Mouse (Mus musculus) liver, embryonic 14.5 days (tissue): ENCODE measurements at regions not wholly inside any gene's neighbourhood (a gene's known extent, or its start where the extent isn't known, plus 50 kb on each side); places are given as distances from the start of the nearest gene placed in this dataset.

ENCODE experiments used
- ATAC-seq: fragments of 200-750 bp; cut with Nextera tagmentation; 2 replicates; pipeline ENCODE4 v1.8.0; 2017; ENCODE audit warnings: moderate number of reproducible peaks, mild to moderate bottlenecking, moderate library complexity; ENCODE audit not compliant: insufficient read depth
- DNase-seq, 3 experiments: peaks; one replicate each; pipeline ENCODE4 v3.0.0-alpha.2; 2012 to 2013; ENCODE audit warnings: low read depth in 3 of 3, low spot score in 3 of 3
- H3K27ac ChIP-seq: fragments of 300-500 bp; sonication (generic); 2 replicates; pipeline ENCODE4 v1.5.1; 2014; ENCODE audit warnings: moderate library complexity, mild to moderate bottlenecking, control low read depth, inconsistent platforms
- H3K27me3 ChIP-seq: fragments of 300-500 bp; sonication (generic); 2 replicates; pipeline ENCODE4 v1.6.1; 2014; ENCODE audit warnings: mild to moderate bottlenecking, low read length, moderate library complexity; ENCODE audit not compliant: control insufficient read depth, insufficient read depth
- H3K36me3 ChIP-seq: fragments of 300-500 bp; sonication (generic); replicated peaks from 2 replicates; pipeline ENCODE4 v1.6.1; 2014; ENCODE audit warnings: low read depth; ENCODE audit not compliant: control insufficient read depth, insufficient read depth
- H3K4me1 ChIP-seq, 2 experiments: fragments of 200-500 bp in 1 of 2; fragments of 300-500 bp in 1 of 2; sonication (generic) in 1 of 2; replicated peaks; 2 replicates each; pipeline ENCODE4 v1.6.1; 2012 to 2014; ENCODE audit warnings: antibody characterized with exemption in 1 of 2, inconsistent platforms in 1 of 2, low read length in 1 of 2; ENCODE audit not compliant: control insufficient read depth in 2 of 2, insufficient read depth in 2 of 2
- H3K4me2 ChIP-seq: fragments of 300-500 bp; sonication (generic); 2 replicates; pipeline ENCODE4 v1.6.1; 2014; ENCODE audit warnings: low read depth, mild to moderate bottlenecking, control low read depth, moderate library complexity
- H3K4me3 ChIP-seq, 2 experiments: fragments of 200-500 bp in 1 of 2; fragments of 300-500 bp in 1 of 2; sonication (generic) in 1 of 2; 2 replicates each; pipeline ENCODE4 v1.5.1; 2012 to 2014; ENCODE audit warnings: low read depth in 2 of 2, low read length in 2 of 2, mild to moderate bottlenecking in 2 of 2, control low read depth in 1 of 2, inconsistent platforms in 1 of 2, moderate library complexity in 1 of 2; ENCODE audit not compliant: insufficient read depth in 1 of 2
- H3K9ac ChIP-seq: fragments of 300-500 bp; sonication (generic); replicated peaks from 2 replicates; pipeline ENCODE4 v1.6.1; 2014; ENCODE audit warnings: mild to moderate bottlenecking, control low read depth, moderate library complexity
- H3K9me3 ChIP-seq: fragments of 300-500 bp; sonication (generic); 2 replicates; pipeline ENCODE4 v1.6.1; 2016; ENCODE audit warnings: low read length, mixed read lengths; ENCODE audit not compliant: control insufficient read depth
- CTCF ChIP-seq: IDR thresholded peaks from 2 replicates; pipeline ENCODE4 v1.5.1; 2016; ENCODE audit warnings: antibody characterized with exemption, low read depth, control low read depth
- EP300 ChIP-seq: IDR thresholded peaks from 2 replicates; pipeline ENCODE4 v1.6.1; 2016; ENCODE audit warnings: antibody characterized with exemption, low read depth
- WGBS: fragments of 180-500 bp; shearing (Covaris S2); extraction: QIAGEN DNeasy Blood & Tissue Kit; methylation state at CpG from one replicate; pipeline ENCODE4 v1.1.7; 2014; ENCODE audit not compliant: insufficient replicate concordance; 5-methylcytosine and 5-hydroxymethylcytosine counted together

- Histone ChIP-seq H3K9ac (no peak overlapping the region), H3K27me3 (no peaks in the 10 kb centered on the region), H3K9me3 (no peaks in the 10 kb centered on the region), H3K4me3 (no peak overlapping the region), H3K36me3 (no peaks in the 10 kb centered on the region), H3K4me2 (no peak overlapping the region), H3K27ac (no peak overlapping the region), H3K4me1 (no peaks in the 10 kb centered on the region)
- 81% methylated on average over 7 of the region's 7 CpGs for WGBS
- TF ChIP-seq CTCF (no peak), EP300 (no peak)
- ATAC-seq (no peak), DNase-seq (no peak)
Measured at GRCm38 (mm10) chr6:16086952-16087537, 366.6 kb downstream of the Mdfic start.

GRCm38 (mm10) chr6:16098761-16099160 is 378.3 kb downstream of the Mdfic start:
- Histone ChIP-seq H3K27ac (no peak overlapping the region), H3K9ac (no peak overlapping the region), H3K36me3 (no peaks in the 10 kb centered on the region), H3K9me3 (no peaks in the 10 kb centered on the region), H3K4me1 (no peaks in the 10 kb centered on the region), H3K4me2 (no peak overlapping the region), H3K4me3 (no peak overlapping the region), H3K27me3 (no peaks in the 10 kb centered on the region)
- no peak for TF ChIP-seq CTCF
- TF ChIP-seq EP300: no peak
- ATAC-seq: no peak
- no peak for DNase-seq

DNA sequence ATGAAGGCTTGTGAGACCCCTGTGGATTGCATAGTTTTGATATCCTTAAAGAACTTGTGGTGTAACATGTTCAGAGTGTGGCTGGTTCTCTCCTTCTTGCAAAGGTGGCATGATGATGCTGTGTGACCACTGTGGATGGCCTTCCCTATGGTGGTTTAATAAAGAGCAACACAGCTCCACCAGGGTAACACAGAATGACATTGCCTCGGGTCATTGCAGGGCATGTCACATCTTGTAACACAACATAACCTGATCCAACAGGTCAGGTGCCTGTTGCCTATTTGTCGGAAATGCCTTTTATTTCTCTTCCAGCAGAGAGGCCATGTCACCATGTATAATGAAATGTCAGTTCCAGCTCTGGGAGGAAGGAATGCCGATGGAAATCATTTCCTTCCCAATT is 420.5 kb downstream of the Mdfic start:
- Histone ChIP-seq H3K4me3 (no peak overlapping the region), H3K9me3 (no peaks in the 10 kb centered on the region), H3K4me1 (no peaks in the 10 kb centered on the region), H3K27ac (no peak overlapping the region), H3K9ac (no peak overlapping the region), H3K27me3 (no peaks in the 10 kb centered on the region), H3K36me3 (no peaks in the 10 kb centered on the region), H3K4me2 (no peak overlapping the region)
- WGBS: 66% methylated on average over 3 of the region's 3 CpGs
- TF ChIP-seq EP300 (no peak), CTCF (no peak)
- ATAC-seq (no peak), DNase-seq (no peak)

DNA sequence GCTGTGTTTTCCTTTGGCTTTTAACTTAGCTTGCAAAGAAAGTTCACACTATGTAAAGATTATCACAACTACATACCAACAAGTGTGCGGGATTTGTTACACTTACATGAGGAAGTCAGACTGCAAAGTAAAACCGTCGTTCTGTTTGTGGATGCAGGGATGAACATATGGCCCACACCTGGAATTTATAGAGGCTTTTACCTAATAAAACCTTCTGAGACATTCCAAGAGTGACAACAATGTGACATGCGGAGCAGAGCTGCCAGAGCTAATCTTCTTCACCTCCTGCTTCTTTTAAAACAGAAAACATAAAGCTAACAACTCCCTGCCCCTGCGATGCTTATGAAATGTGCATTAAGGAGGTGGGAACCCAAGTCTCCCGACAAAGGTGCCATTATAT is 424.1 kb downstream of the Mdfic start:
- Histone ChIP-seq H3K27ac (no peak overlapping the region), H3K9ac (no peak overlapping the region), H3K4me2 (no peak overlapping the region), H3K9me3 (no peaks in the 10 kb centered on the region), H3K27me3 (no peaks in the 10 kb centered on the region), H3K4me3 (no peak overlapping the region), H3K36me3 (no peaks in the 10 kb centered on the region), H3K4me1 (no peaks in the 10 kb centered on the region)
- DNase-seq (no peak), ATAC-seq (no peak)
- no peak for TF ChIP-seq EP300
- no peak for TF ChIP-seq CTCF
- WGBS: 61% methylated on average over 6 of the region's 6 CpGs

GRCm38 (mm10) chr6:16150535-16150934 is 430.1 kb downstream of the Mdfic start:
- H3K9me3 ChIP-seq: no peaks in the 10 kb centered on the region
- H3K36me3 ChIP-seq: no peaks in the 10 kb centered on the region
- H3K4me2 ChIP-seq: no peak overlapping the region
- H3K27ac ChIP-seq: no peak overlapping the region
- no peaks in the 10 kb centered on the region for H3K4me1 ChIP-seq
- no peak for DNase-seq
- TF ChIP-seq EP300 (no peak), CTCF (no peak)
- no peak for ATAC-seq
- H3K27me3 ChIP-seq: no peaks in the 10 kb centered on the region
- H3K4me3 ChIP-seq: no peak overlapping the region
- no peak overlapping the region for H3K9ac ChIP-seq
- 60% methylated on average over 3 of the region's 3 CpGs for WGBS

- ATAC-seq (no peak), DNase-seq (no peak)
- TF ChIP-seq CTCF: no peak
- no peak for TF ChIP-seq EP300
- H3K4me3 ChIP-seq: no peak overlapping the region
- no peaks in the 10 kb centered on the region for H3K27me3 ChIP-seq
- no peak overlapping the region for H3K9ac ChIP-seq
- no peaks in the 10 kb centered on the region for H3K4me1 ChIP-seq
- no peak overlapping the region for H3K4me2 ChIP-seq
- H3K36me3 ChIP-seq: no peaks in the 10 kb centered on the region
- no peak overlapping the region for H3K27ac ChIP-seq
- no peaks in the 10 kb centered on the region for H3K9me3 ChIP-seq
Measured at GRCm38 (mm10) chr6:16151478-16151877, 431.0 kb downstream of the Mdfic start.
